Mouse (Mus musculus): ENCODE measurements at regions not wholly inside any gene's neighbourhood (a gene's known extent, or its start where the extent isn't known, plus 50 kb on each side); places are given as distances from the start of the nearest gene placed in this dataset.

DNA sequence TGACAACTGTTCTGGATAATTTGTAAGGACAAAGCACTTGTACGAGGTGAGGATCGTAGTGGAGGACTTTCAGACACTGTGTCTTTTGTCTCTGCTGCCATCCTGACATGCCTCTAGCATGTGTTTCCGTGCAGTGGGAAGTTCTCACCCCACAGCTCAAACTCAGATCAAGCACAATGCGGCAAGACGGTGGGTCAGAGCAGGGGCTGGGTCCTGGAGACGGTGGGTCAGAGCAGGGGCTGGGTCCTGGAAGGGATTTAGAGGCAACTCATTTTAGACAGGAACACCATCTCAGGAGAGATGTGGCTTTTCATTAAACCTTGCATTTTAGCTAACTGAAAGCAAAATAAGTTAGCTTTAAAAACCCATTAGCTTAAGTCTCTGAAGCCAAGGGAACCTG, 52.3 kb upstream of the Trpc7 start:
- TF ChIP-seq CTCF (IDR thresholded peaks at IDR 0.05; ENCODE audit: low read depth) (no peak), EP300 (IDR thresholded peaks at IDR 0.05; ENCODE audit: low read depth) (no peak)
